Mouse (Mus musculus) testis, adult 2 months (tissue): ENCODE results near the gene Dffb. TPM values are rescaled to one million over a fixed set of nuclear protein-coding genes. Genes with fewer than 3 reads are reported as not detected.
"Not testable (repeated sequence)": the region's sequence is repeated elsewhere in the genome, so short reads cannot be mapped to it uniquely, and the experiment has no call there.

Source experiments
- H3K27ac ChIP-seq: fragments of 200-500 bp; 2 replicates; pipeline ENCODE4 v1.5.1; 2012; ENCODE audit warnings: low read depth, low read length; ENCODE audit not compliant: control insufficient read depth, insufficient read depth
- H3K27me3 ChIP-seq: fragments of 200-500 bp; 2 replicates; pipeline ENCODE4 v1.6.1; 2012; ENCODE audit warnings: mild to moderate bottlenecking, low read length, moderate library complexity; ENCODE audit not compliant: control insufficient read depth, insufficient read depth
- H3K36me3 ChIP-seq: fragments of 200-500 bp; 2 replicates; pipeline ENCODE4 v1.6.1; 2012; ENCODE audit warnings: mild to moderate bottlenecking, low read length; ENCODE audit not compliant: control insufficient read depth, insufficient read depth
- H3K4me1 ChIP-seq: fragments of 200-500 bp; 2 replicates; pipeline ENCODE4 v1.6.1; 2012; ENCODE audit warnings: low read length; ENCODE audit not compliant: control insufficient read depth, insufficient read depth
- H3K4me3 ChIP-seq: fragments of 200-500 bp; 2 replicates; pipeline ENCODE4 v1.5.1; 2012; ENCODE audit warnings: low read depth, mild to moderate bottlenecking, low read length, moderate library complexity, mixed read lengths; ENCODE audit not compliant: control insufficient read depth
- CTCF ChIP-seq: fragments of 200-500 bp; IDR thresholded peaks from 2 replicates; pipeline ENCODE4 v1.5.1; 2012; ENCODE audit warnings: low read depth, mild to moderate bottlenecking, inconsistent platforms, low read length, moderate library complexity; ENCODE audit not compliant: control insufficient read depth, insufficient read depth, insufficient replicate concordance
- POLR2A ChIP-seq: fragments of 200-500 bp; IDR thresholded peaks from 2 replicates; pipeline ENCODE4 v1.6.1; 2012; ENCODE audit warnings: low read depth, mild to moderate bottlenecking, inconsistent platforms, low read length, moderate library complexity; ENCODE audit not compliant: control insufficient read depth
- polyA plus RNA-seq: library from polyadenylated mRNA; depleted of rRNA; stranded (reverse); fragments of >200 nt; gene quantifications from 2 replicates; pipeline ENCODE4 v1.2.3, GENCODE M21; 2012

The Dffb gene
- polyA plus RNA-seq, 1 experiment: 4.6 TPM

DNA sequence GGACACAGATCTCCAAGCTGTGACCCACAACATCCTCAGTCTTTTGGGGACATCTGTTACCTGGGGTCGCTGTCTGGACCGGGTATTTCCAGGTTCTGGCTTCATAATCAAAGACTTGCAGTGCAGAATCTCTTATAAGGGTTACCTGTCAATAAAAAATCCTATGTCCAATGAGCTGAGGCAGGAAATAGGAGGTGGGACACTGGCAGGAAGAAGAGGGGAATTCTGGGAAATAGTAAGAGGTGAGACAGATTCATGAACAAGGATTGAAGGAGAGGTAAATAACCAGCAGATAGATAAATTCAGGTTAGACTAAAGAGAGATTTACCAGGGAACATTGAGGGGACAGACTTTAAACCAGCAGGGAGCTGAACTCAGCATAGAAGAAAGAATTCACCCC is 24.6 kb downstream of the Dffb start:
- no peak for TF ChIP-seq POLR2A
- TF ChIP-seq CTCF: no peak
- peak overlapping the region; percentile 51 for H3K4me3 ChIP-seq
- no peak overlapping the region for H3K27ac ChIP-seq
- H3K4me1 ChIP-seq: peaks cover 2% of the 10 kb centered on the region
- no peaks in the 10 kb centered on the region for H3K36me3 ChIP-seq
- no peaks in the 10 kb centered on the region for H3K27me3 ChIP-seq

DNA sequence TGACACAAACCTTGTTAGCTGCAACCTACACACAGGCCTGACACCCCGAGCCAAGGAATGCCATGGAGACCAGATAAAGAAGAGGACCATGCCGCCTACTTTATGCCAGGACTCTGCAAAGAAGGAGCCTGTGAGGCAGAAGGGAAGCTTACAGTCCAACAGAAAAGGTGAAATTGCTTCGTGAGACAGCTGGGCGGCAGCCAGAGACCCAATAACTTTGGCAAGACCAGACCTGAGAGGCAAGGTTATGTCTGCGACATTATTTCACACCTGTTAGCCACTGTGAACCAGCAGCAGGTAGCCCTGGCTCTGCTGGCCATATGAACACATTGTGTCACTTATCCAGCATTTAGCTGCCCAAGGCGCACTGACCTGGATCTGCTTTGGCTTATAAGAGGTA is 29.2 kb downstream of the Dffb start:
- H3K4me1 ChIP-seq: peaks cover 2% of the 10 kb centered on the region
- no peak overlapping the region for H3K27ac ChIP-seq
- TF ChIP-seq CTCF (no peak), POLR2A (no peak)
- no peaks in the 10 kb centered on the region for H3K27me3 ChIP-seq
- no peaks in the 10 kb centered on the region for H3K36me3 ChIP-seq
- no peak overlapping the region for H3K4me3 ChIP-seq

DNA sequence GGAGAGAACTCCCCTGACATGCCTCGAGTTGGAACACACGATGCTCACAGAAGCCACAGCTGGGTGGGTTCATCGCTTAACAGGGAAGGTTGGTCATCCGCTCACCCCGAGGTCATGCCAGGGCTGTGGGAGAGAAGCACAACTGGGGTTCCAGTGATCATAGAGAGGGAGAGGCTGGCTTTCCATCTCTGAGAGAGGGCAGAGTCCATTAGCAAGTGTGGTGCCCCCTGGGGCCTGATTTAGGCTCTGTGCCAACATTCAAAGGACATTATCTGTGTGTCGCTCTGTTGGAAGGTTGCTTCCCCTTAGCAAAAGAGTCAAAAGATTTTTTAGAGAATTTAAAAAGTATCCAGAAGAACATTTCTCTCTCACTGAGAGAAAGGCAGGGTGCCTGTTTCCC is 30.7 kb downstream of the Dffb start:
- TF ChIP-seq POLR2A: no peak
- TF ChIP-seq CTCF: no peak
- H3K27ac ChIP-seq: no peak overlapping the region
- H3K27me3 ChIP-seq: no peaks in the 10 kb centered on the region
- no peaks in the 10 kb centered on the region for H3K36me3 ChIP-seq
- no peaks in the 10 kb centered on the region for H3K4me1 ChIP-seq
- H3K4me3 ChIP-seq: no peak overlapping the region

DNA sequence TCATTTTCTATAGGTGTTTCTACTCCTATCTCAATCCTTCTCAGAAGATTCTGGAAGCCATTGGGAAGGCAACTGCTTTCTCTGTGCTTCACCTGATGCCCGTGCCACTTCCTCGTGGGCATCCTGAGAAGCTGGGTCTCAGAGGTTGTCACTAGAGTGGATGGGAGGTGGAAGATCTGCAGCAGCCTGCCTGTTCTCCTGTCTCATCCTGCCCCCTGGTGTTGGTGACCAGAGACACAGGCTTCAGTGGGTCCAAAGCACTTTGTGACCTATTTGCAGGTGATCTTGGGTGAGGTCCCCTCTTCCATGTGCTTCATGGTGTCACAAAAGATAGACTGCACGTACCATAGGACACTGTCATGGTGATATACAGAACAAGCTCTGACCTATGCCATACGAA is 31.7 kb downstream of the Dffb start:
- H3K36me3 ChIP-seq: no peaks in the 10 kb centered on the region
- H3K4me1 ChIP-seq: no peaks in the 10 kb centered on the region
- H3K27me3 ChIP-seq: no peaks in the 10 kb centered on the region
- no peak overlapping the region for H3K27ac ChIP-seq
- no peak overlapping the region for H3K4me3 ChIP-seq
- no peak for TF ChIP-seq POLR2A
- peak; percentile 58; the same call in 1 of the 2 replicates for TF ChIP-seq CTCF

DNA sequence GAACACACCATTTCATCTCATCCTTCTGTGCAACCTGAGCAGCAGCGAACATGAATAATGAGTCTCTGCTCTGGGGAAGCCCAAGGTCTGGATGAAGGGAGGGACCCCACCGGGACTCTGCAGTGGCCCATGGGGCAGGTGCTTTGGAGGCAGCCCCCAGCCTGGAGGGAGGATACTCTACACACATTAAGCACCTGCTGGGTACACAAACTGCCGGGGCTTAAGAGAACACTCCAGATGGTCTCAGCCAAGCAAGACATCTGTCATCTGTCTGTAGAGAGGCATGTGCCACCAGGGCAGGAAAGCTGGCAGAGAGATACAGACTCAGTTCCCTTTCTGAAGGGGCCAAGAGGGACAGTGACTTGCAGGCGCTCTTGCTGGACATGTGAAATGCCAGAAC is 45.0 kb downstream of the Dffb start:
- no peaks in the 10 kb centered on the region for H3K27me3 ChIP-seq

DNA sequence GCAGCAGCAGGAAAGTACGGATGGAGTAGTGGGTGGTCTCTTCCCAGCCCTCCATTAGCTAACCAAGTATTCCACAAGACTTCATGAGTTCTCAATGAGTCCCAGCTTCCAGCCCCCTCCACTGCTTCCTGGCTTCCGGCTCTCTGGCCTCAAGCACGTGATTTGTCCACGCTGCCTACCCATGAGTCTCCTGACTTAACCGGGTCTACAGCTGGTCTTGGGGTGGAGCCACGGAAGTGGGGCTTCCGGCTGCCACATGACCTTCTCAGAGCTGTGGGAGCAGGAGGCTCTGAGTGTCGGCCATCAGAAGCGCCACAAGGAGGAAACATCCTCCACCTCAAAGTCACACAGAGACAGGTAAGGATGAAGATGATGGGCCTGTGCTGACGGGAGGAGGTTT is 45.5 kb downstream of the Dffb start:
- H3K4me1 ChIP-seq: no peaks in the 10 kb centered on the region
- H3K27me3 ChIP-seq: no peaks in the 10 kb centered on the region
- no peak overlapping the region for H3K27ac ChIP-seq
- no peak for TF ChIP-seq POLR2A
- TF ChIP-seq CTCF: no peak
- H3K36me3 ChIP-seq: no peaks in the 10 kb centered on the region
- no peak overlapping the region for H3K4me3 ChIP-seq

More for the DNA sequence above, 45.0 kb downstream of the Dffb start:
- H3K27ac ChIP-seq: no peak overlapping the region
- no peak overlapping the region for H3K4me3 ChIP-seq
- TF ChIP-seq POLR2A: no peak
- TF ChIP-seq CTCF: no peak
- H3K4me1 ChIP-seq: no peaks in the 10 kb centered on the region
- no peaks in the 10 kb centered on the region for H3K36me3 ChIP-seq

DNA sequence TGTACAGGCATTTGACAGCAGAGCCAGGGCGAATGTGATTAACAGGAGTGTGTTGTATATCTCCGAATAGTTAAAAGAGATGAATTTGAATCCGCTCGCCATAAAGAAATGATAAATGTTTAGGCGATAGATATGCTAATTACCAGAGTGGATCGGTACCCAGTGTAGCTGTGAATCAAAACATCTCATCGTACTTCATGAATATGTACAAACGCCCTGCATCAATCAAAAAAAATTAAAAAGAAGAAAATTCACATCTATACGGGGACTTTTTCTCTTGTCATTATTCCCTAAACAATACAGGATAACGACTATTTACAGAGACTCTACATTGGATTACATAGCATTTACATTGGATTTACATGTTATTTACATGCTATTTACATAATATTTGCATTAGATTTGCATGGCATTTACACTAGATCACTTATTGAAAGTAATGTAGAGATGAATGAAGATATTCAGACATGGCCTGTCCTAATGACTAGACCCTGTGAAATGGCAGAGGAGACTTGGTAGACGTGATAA is 46.1 kb downstream of the Dffb start:
- no peak for TF ChIP-seq POLR2A
- TF ChIP-seq CTCF: no peak
- H3K27me3 ChIP-seq: no peaks in the 10 kb centered on the region

DNA sequence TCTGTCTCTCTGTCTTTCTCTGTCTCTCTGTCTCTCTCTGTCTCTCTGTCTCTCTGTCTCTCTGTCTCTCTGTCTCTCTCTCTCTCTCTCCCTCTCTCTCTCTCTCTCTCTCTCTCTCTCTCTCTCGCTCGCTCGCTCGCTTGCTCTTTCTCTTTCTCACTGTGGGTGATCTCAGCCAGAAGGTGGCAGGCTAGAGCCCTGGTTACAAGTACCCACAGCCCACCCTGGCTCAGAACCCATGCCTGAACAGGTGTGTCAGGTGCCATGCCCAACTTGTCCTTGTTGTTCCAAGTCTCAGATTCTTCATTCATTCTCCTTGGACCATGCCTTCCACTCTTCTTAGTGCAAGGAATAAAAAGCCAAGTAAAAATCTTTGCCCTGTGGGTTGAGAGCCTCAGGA is 52.8 kb downstream of the Dffb start:
- H3K36me3 ChIP-seq, H3K27me3 ChIP-seq, H3K27ac ChIP-seq, H3K4me3 ChIP-seq, H3K4me1 ChIP-seq: not testable (repeated sequence)

More for the DNA sequence above, 46.1 kb downstream of the Dffb start:
- Histone ChIP-seq H3K27ac (no peak overlapping the region), H3K4me1 (no peaks in the 10 kb centered on the region), H3K4me3 (no peak overlapping the region), H3K36me3 (no peaks in the 10 kb centered on the region)
